Mouse (Mus musculus) heart, embryonic 15.5 days (tissue): ENCODE measurements around the gene Map2k1. TPM values are rescaled to one million over a fixed set of nuclear protein-coding genes. Genes with fewer than 3 reads are reported as not detected.
"Not testable (repeated sequence)": the region's sequence is repeated elsewhere in the genome, so short reads cannot be mapped to it uniquely, and the experiment has no call there.

Experiments
- ATAC-seq: fragments of 200-750 bp; cut with Nextera tagmentation; replicated peaks from 2 replicates; pipeline ENCODE4 v1.8.0; 2017; ENCODE audit warnings: low read depth, moderate TSS enrichment; ENCODE audit not compliant: insufficient number of reproducible peaks, insufficient read depth, low FRiP score
- H3K27ac ChIP-seq: fragments of 300-500 bp; sonication (generic); 2 replicates; pipeline ENCODE4 v1.5.1; 2015; ENCODE audit warnings: mild to moderate bottlenecking, inconsistent platforms
- H3K27me3 ChIP-seq: fragments of 300-500 bp; sonication (generic); 2 replicates; pipeline ENCODE4 v1.6.1; 2015; ENCODE audit warnings: inconsistent platforms
- H3K36me3 ChIP-seq: fragments of 300-500 bp; sonication (generic); 2 replicates; pipeline ENCODE4 v1.6.1; 2015; ENCODE audit warnings: mild to moderate bottlenecking, inconsistent platforms
- H3K4me1 ChIP-seq: fragments of 300-500 bp; sonication (generic); replicated peaks from 2 replicates; pipeline ENCODE4 v1.6.1; 2015; ENCODE audit warnings: inconsistent platforms
- H3K4me2 ChIP-seq: fragments of 300-500 bp; sonication (generic); 2 replicates; pipeline ENCODE4 v1.6.1; 2015; ENCODE audit warnings: inconsistent platforms, mild to moderate bottlenecking, moderate library complexity
- H3K4me3 ChIP-seq: fragments of 300-500 bp; sonication (generic); 2 replicates; pipeline ENCODE4 v1.5.1; 2015; ENCODE audit warnings: mild to moderate bottlenecking, inconsistent platforms
- H3K9ac ChIP-seq: fragments of 300-500 bp; sonication (generic); 2 replicates; pipeline ENCODE4 v1.6.1; 2015; ENCODE audit warnings: mild to moderate bottlenecking, inconsistent platforms
- H3K9me3 ChIP-seq: fragments of 300-500 bp; sonication (generic); replicated peaks from 2 replicates; pipeline ENCODE4 v1.6.1; 2016; ENCODE audit warnings: inconsistent platforms
- WGBS: fragments of 180-500 bp; shearing (Covaris S2); methylation state at CpG from one replicate; pipeline ENCODE4 v1.1.7; 2015; ENCODE audit warnings: mixed read lengths; 5-methylcytosine and 5-hydroxymethylcytosine counted together
- polyA plus RNA-seq: library from polyadenylated mRNA; unstranded; fragments of >200 nt; fragmentation: Nextera tagmentation; extraction: Ambion mirVana; gene quantifications from 2 replicates; pipeline ENCODE4 v1.2.1, GENCODE M21; 2015

Map2k1 gene
- polyA plus RNA-seq, 1 experiment from 2014 or later, result 78.3 TPM

GRCm38 (mm10) chr9:64199897-64200296, 53.5 kb downstream of the Map2k1 start:
- Histone ChIP-seq H3K36me3 (peaks cover 13% of the 10 kb centered on the region; the same call in 1 of the 2 replicates), H3K4me2 (no peak overlapping the region), H3K9me3 (no peaks in the 10 kb centered on the region), H3K4me3 (no peak overlapping the region), H3K4me1 (peaks cover 14% of the 10 kb centered on the region), H3K27me3 (no peaks in the 10 kb centered on the region), H3K27ac (no peak overlapping the region), H3K9ac (no peak overlapping the region)
- WGBS, result 81% methylated on average over 2 of the region's 2 CpGs
- no peak for ATAC-seq

- not testable (repeated sequence) for ATAC-seq, H3K9me3 ChIP-seq
- 73% methylated on average over 7 of the region's 7 CpGs for WGBS
Measured at GRCm38 (mm10) chr9:64198763-64199418, 54.5 kb downstream of the Map2k1 start.

GRCm38 (mm10) chr9:64198068-64198762, 55.2 kb downstream of the Map2k1 start:
- peaks cover 12% of the 10 kb centered on the region for H3K36me3 ChIP-seq
- H3K9ac ChIP-seq, result no peak overlapping the region
- no peak for ATAC-seq
- H3K4me1 ChIP-seq, result peaks cover 15% of the 10 kb centered on the region
- WGBS, result 91% methylated on average over 5 of the region's 5 CpGs
- H3K27me3 ChIP-seq, result no peaks in the 10 kb centered on the region
- no peak overlapping the region for H3K27ac ChIP-seq
- no peaks in the 10 kb centered on the region for H3K9me3 ChIP-seq
- H3K4me2 ChIP-seq, result no peak overlapping the region
- H3K4me3 ChIP-seq, result no peak overlapping the region

More at GRCm38 (mm10) chr9:64198763-64199418, 54.5 kb downstream of the Map2k1 start:
- peaks cover 15% of the 10 kb centered on the region for H3K4me1 ChIP-seq
- H3K4me2 ChIP-seq, H3K27me3 ChIP-seq, H3K9ac ChIP-seq, H3K36me3 ChIP-seq, H3K4me3 ChIP-seq, H3K27ac ChIP-seq: not testable (repeated sequence)

- no peak overlapping the region for H3K27ac ChIP-seq
- no peak for ATAC-seq
- no peak overlapping the region for H3K9ac ChIP-seq
- H3K4me2 ChIP-seq, result no peak overlapping the region
- H3K4me3 ChIP-seq, result no peak overlapping the region
- no peaks in the 10 kb centered on the region for H3K9me3 ChIP-seq
- H3K27me3 ChIP-seq, result no peaks in the 10 kb centered on the region
- peaks cover 19% of the 10 kb centered on the region for H3K36me3 ChIP-seq
- H3K4me1 ChIP-seq, result peaks cover 15% of the 10 kb centered on the region
- 87% methylated on average over 8 of the region's 8 CpGs for WGBS
Measured at GRCm38 (mm10) chr9:64197524-64197923, 55.9 kb downstream of the Map2k1 start.

- peaks cover 28% of the 10 kb centered on the region for H3K36me3 ChIP-seq
- no peak overlapping the region for H3K9ac ChIP-seq
- H3K9me3 ChIP-seq, result no peaks in the 10 kb centered on the region
- H3K4me2 ChIP-seq, result no peak overlapping the region
- H3K27ac ChIP-seq, result 0 out of 2 replicates have a peak overlapping the region, but pooled peaks have one; percentile 5
- no peak overlapping the region for H3K4me3 ChIP-seq
- H3K4me1 ChIP-seq, result peaks cover 15% of the 10 kb centered on the region
- no peak for ATAC-seq
- H3K27me3 ChIP-seq, result no peaks in the 10 kb centered on the region
- 52% methylated on average over 4 of the region's 4 CpGs for WGBS
Measured at GRCm38 (mm10) chr9:64195554-64195953, 57.9 kb downstream of the Map2k1 start.

- no peak for ATAC-seq
- no peak overlapping the region for H3K27ac ChIP-seq
- H3K9me3 ChIP-seq, result no peaks in the 10 kb centered on the region
- H3K4me3 ChIP-seq, result no peak overlapping the region
- peaks cover 41% of the 10 kb centered on the region for H3K36me3 ChIP-seq
- 92% methylated on average over 1 of the region's 1 CpGs for WGBS
- H3K27me3 ChIP-seq, result no peaks in the 10 kb centered on the region
- peaks cover 15% of the 10 kb centered on the region for H3K4me1 ChIP-seq
- H3K4me2 ChIP-seq, result no peak overlapping the region
- H3K9ac ChIP-seq, result no peak overlapping the region
Measured at GRCm38 (mm10) chr9:64193879-64194278, 59.6 kb downstream of the Map2k1 start.

GRCm38 (mm10) chr9:64184166-64184840, 69.1 kb downstream of the Map2k1 start:
- no peak for ATAC-seq
- WGBS, result 84% methylated on average over 5 of the region's 5 CpGs
- Histone ChIP-seq H3K36me3 (peaks cover 54% of the 10 kb centered on the region; the same call in 1 of the 2 replicates), H3K27ac (no peak overlapping the region), H3K9ac (no peak overlapping the region), H3K4me1 (peaks cover 7% of the 10 kb centered on the region), H3K4me2 (no peak overlapping the region), H3K27me3 (no peaks in the 10 kb centered on the region), H3K4me3 (no peak overlapping the region), H3K9me3 (no peaks in the 10 kb centered on the region)

GRCm38 (mm10) chr9:64183295-64183694, 70.1 kb downstream of the Map2k1 start:
- not testable (repeated sequence) for H3K9ac ChIP-seq, H3K27me3 ChIP-seq, ATAC-seq, H3K4me3 ChIP-seq, H3K9me3 ChIP-seq, H3K4me1 ChIP-seq, H3K27ac ChIP-seq, H3K4me2 ChIP-seq
- H3K36me3 ChIP-seq, result peaks cover 48% of the 10 kb centered on the region
- WGBS, result 96% methylated on average over 5 of the region's 5 CpGs

- under 1% methylated on average over 35 of the region's 35 CpGs for WGBS
- H3K36me3 ChIP-seq, result peaks cover 61% of the 10 kb centered on the region
- no peaks in the 10 kb centered on the region for H3K9me3 ChIP-seq
- ATAC-seq, result peak; percentile 92
- H3K4me1 ChIP-seq, result peaks cover 11% of the 10 kb centered on the region
- peak within 1 kb of the TSS; percentile 82 for H3K4me3 ChIP-seq
- H3K27me3 ChIP-seq, result no peaks in the 10 kb centered on the region
- peak within 1 kb of the TSS; percentile 88 for H3K27ac ChIP-seq
- H3K4me2 ChIP-seq, result peak within 1 kb of the TSS; percentile 67
- H3K9ac ChIP-seq, result peak within 1 kb of the TSS; percentile 75
Measured at GRCm38 (mm10) chr9:64178974-64179646, 74.3 kb downstream of the Map2k1 start, which contains the start of gene Snapc5. TSS of gene Snapc5 (plus strand) at chr9:64179274.

- Histone ChIP-seq H3K4me1 (peaks cover 11% of the 10 kb centered on the region), H3K27me3 (no peaks in the 10 kb centered on the region), H3K9ac (peak overlapping the region; percentile 75), H3K4me2 (peak overlapping the region; percentile 67), H3K4me3 (peak overlapping the region; percentile 82), H3K9me3 (no peaks in the 10 kb centered on the region), H3K36me3 (peaks cover 59% of the 10 kb centered on the region), H3K27ac (peak overlapping the region; percentile 88)
- 33% methylated on average over 3 of the region's 3 CpGs for WGBS
- no peak; the same call in 1 of the 2 replicates for ATAC-seq
Measured at GRCm38 (mm10) chr9:64178610-64178973, 74.8 kb downstream of the Map2k1 start.

- WGBS, result 89% methylated on average over 11 of the region's 11 CpGs
Measured at GRCm38 (mm10) chr9:64175378-64175777, 78.1 kb downstream of the Map2k1 start.

More at GRCm38 (mm10) chr9:64175378-64175777, 78.1 kb downstream of the Map2k1 start:
- Histone ChIP-seq H3K4me3 (no peak overlapping the region), H3K36me3 (peaks cover 41% of the 10 kb centered on the region), H3K9ac (no peak overlapping the region), H3K27ac (no peak overlapping the region), H3K27me3 (no peaks in the 10 kb centered on the region), H3K9me3 (no peaks in the 10 kb centered on the region), H3K4me1 (peaks cover 23% of the 10 kb centered on the region), H3K4me2 (no peak overlapping the region)
- ATAC-seq, result no peak
